Mouse (Mus musculus) liver, embryonic 11.5 days (tissue): Measurements from ENCODE around the gene Slc25a45. TPM values are rescaled to one million over a fixed set of nuclear protein-coding genes. Genes with fewer than 3 reads are reported as not detected.

Experiments
- ATAC-seq: fragments of 200-750 bp; cut with Nextera tagmentation; replicated peaks from 2 replicates; pipeline ENCODE4 v1.8.0; 2017; ENCODE audit warnings: moderate number of reproducible peaks, mild to moderate bottlenecking, moderate TSS enrichment, moderate library complexity; ENCODE audit not compliant: low FRiP score
- DNase-seq: peaks from one replicate; pipeline ENCODE4 v3.0.0-alpha.2; 2017; ENCODE audit warnings: low spot score
- H3K27ac ChIP-seq: fragments of 300-500 bp; sonication (generic); 2 replicates; pipeline ENCODE4 v1.5.1; 2014; ENCODE audit warnings: mild to moderate bottlenecking, low read depth, low read length, control low read depth
- H3K27me3 ChIP-seq: fragments of 300-500 bp; sonication (generic); replicated peaks from 2 replicates; pipeline ENCODE4 v1.6.1; 2014; ENCODE audit warnings: low read length, mixed read lengths; ENCODE audit not compliant: control insufficient read depth, insufficient read depth
- H3K36me3 ChIP-seq: fragments of 300-500 bp; sonication (generic); 2 replicates; pipeline ENCODE4 v1.6.1; 2014; ENCODE audit warnings: mild to moderate bottlenecking, low read length, moderate library complexity, mixed read lengths; ENCODE audit not compliant: control insufficient read depth, insufficient read depth
- H3K4me1 ChIP-seq: fragments of 300-500 bp; sonication (generic); replicated peaks from 2 replicates; pipeline ENCODE4 v1.6.1; 2014; ENCODE audit warnings: low read length, mixed read lengths; ENCODE audit not compliant: control insufficient read depth, insufficient read depth
- H3K4me2 ChIP-seq: fragments of 300-500 bp; sonication (generic); 2 replicates; pipeline ENCODE4 v1.6.1; 2014; ENCODE audit warnings: mild to moderate bottlenecking, control low read depth, moderate library complexity
- H3K4me3 ChIP-seq: fragments of 300-500 bp; sonication (generic); 2 replicates; pipeline ENCODE4 v1.5.1; 2014; ENCODE audit warnings: low read depth, low read length, control low read depth
- H3K9ac ChIP-seq: fragments of 300-500 bp; sonication (generic); 2 replicates; pipeline ENCODE4 v1.6.1; 2014; ENCODE audit warnings: low read depth, low read length, control low read depth
- H3K9me3 ChIP-seq: fragments of 300-500 bp; sonication (generic); 2 replicates; pipeline ENCODE4 v1.6.1; 2016; ENCODE audit warnings: low read length, inconsistent platforms, mixed read lengths; ENCODE audit not compliant: control insufficient read depth
- WGBS: fragments of 180-500 bp; shearing (Covaris S2); extraction: QIAGEN DNeasy Blood & Tissue Kit; methylation state at CpG from one replicate; pipeline ENCODE4 v1.1.7; 2014; 5-methylcytosine and 5-hydroxymethylcytosine counted together
- polyA plus RNA-seq: library from polyadenylated mRNA; unstranded; fragments of >200 nt; fragmentation: Nextera tagmentation; extraction: Ambion mirVana; gene quantifications from 2 replicates; pipeline ENCODE4 v1.2.1, GENCODE M21; 2014

Slc25a45 gene
- polyA plus RNA-seq, 1 experiment from 2014 or later: 8.2 TPM

- Histone ChIP-seq H3K27me3 (no peaks in the 10 kb centered on the region), H3K9ac (no peak overlapping the region), H3K4me1 (peaks cover 12% of the 10 kb centered on the region), H3K36me3 (peaks cover 12% of the 10 kb centered on the region), H3K4me3 (no peak overlapping the region), H3K9me3 (no peaks in the 10 kb centered on the region), H3K4me2 (no peak overlapping the region), H3K27ac (no peak overlapping the region)
- DNase-seq: no peak
- WGBS: 92% methylated on average over 12 of the region's 12 CpGs
- ATAC-seq: no peak
These were observed 14.1 kb downstream of the Slc25a45 start for GRCm38 (mm10) chr19:5891521-5892258.

DNA sequence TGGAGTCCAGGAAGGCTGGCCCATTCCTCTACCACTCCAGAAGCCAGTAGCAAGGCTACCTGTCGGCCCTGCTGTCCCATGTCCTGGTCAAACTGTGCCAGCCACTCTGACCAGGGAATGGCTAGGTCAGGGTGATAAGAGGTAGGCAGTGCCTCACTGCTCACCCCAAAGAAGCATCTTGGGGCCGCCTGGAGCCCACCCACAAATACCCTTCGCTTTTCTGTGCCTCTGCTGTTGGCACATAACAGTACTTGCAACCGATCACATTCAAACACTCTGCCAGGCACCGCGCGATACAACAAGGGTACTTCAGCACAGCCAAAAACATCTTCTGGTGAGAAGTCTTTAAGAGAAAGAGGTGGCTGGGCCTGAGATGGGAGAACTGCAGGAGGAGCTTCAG, 14.7 kb downstream of the Slc25a45 start:
- 93% methylated on average over 7 of the region's 7 CpGs for WGBS
- no peaks in the 10 kb centered on the region for H3K27me3 ChIP-seq
- no peaks in the 10 kb centered on the region for H3K9me3 ChIP-seq
- H3K4me3 ChIP-seq: no peak overlapping the region
- ATAC-seq (no peak), DNase-seq (no peak)
- H3K4me2 ChIP-seq: no peak overlapping the region; the same call in 1 of the 2 replicates
- H3K27ac ChIP-seq: no peak overlapping the region
- H3K36me3 ChIP-seq: peaks cover 16% of the 10 kb centered on the region
- H3K4me1 ChIP-seq: peaks cover 9% of the 10 kb centered on the region
- no peak overlapping the region for H3K9ac ChIP-seq

DNA sequence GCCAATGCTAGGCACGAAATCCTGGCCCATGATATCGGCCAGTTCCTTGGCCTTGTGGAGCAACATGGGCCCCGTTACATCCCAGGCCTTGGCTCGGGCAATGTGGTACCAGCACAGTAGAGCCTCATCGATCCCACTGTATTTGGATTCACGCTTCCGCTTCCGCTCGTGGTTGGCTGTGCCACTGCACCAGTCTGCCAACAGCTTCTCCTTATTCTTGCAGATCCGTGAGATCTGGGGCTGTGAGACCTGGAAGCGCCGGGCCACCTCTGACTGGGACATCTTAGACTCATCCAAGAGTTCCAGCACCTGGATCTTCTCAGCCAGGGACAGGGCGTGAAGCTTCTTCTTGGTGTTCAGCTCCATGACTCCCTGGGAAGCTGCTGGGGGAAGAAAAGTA, 15.1 kb downstream of the Slc25a45 start:
- Histone ChIP-seq H3K4me2 (peak overlapping the region; percentile 92), H3K4me1 (peaks cover 8% of the 10 kb centered on the region), H3K9me3 (no peaks in the 10 kb centered on the region), H3K9ac (no peak overlapping the region), H3K27ac (no peak overlapping the region), H3K27me3 (no peaks in the 10 kb centered on the region), H3K36me3 (peaks cover 17% of the 10 kb centered on the region), H3K4me3 (peak overlapping the region; percentile 66; the same call in 1 of the 2 replicates)
- no peak for DNase-seq
- 89% methylated on average over 13 of the region's 13 CpGs for WGBS
- ATAC-seq: no peak

DNA sequence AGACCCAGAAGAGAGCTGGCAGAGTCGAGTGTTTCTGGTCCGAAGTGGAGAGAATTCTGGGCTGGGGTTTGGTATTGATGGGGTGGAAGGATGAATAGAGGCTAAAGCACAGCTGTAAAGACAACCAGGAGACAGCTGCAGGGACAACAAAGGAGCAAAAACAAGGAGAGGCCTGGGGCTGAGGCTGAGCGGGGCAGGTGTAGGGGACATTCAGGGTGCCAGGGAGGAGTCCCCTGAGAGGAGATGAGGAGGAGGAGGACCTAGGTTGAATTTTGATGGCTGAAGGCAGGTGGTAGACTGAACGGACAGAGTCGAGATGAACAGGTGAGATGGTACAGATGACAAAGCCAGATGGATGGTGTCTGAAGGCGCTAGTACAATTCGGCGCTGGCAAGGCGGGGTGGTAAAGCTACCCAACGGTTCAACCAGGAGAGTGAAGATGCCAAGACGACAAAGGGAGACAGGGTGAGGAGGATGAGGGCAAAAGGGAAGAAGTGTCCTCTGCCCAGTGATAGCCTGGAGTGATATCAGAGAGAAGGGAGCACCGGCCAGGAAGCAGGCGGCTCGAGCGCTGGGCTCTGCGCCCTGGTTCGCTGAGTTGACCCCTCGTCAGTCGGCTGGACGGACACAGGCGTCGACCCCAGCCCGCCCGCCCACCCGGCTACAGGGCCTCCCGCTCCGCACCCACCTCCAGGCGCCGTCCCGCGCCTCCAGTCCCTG, 15.8 kb downstream of the Slc25a45 start:
- Histone ChIP-seq H3K9ac (peak overlapping the region; percentile 79), H3K36me3 (peaks cover 21% of the 10 kb centered on the region), H3K4me2 (peak overlapping the region; percentile 92), H3K27me3 (no peaks in the 10 kb centered on the region), H3K4me3 (peak overlapping the region; percentile 66), H3K4me1 (peaks cover 8% of the 10 kb centered on the region), H3K27ac (peak overlapping the region; percentile 63; the same call in 1 of the 2 replicates), H3K9me3 (no peaks in the 10 kb centered on the region)
- WGBS: 11% methylated on average over 31 of the region's 31 CpGs
- ATAC-seq (peak; percentile 56), DNase-seq (no peak)

DNA sequence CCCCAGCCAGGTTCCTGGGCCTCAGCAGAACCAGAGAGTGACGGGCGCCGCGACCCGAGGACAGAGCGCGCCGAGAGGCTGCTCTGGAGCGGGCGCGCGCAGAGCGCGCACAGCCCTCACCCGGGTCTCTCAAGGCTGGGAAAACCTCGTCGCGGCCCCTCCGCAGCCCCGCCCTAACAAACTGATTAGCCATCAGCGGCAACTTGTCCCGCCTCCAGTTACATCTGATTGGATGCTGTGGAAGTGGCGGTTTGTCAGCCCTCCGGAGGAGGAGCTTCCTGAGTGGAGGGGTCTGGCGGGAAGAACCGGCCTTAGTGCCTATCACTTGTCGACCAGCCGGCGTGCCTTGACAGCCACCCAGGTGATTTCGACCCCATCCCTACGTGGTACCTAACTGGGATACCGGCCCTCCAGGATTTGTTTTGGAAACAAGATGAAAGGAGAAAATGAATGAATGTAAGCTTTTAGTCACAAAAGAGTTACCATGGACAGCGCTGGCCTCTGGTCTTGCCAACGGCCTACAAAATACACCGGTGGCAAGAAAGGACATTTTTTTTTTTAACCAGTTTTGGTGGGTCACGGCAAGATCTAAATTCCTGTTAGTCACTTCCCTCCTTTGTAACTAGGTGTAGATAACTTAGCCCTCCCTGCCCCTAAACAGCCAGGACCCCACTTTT, 16.5 kb downstream of the Slc25a45 start, which contains the start of gene Tigd3:
Tigd3 (minus strand) TSS at position 148 of the 677 bp plus-strand sequence.
- Histone ChIP-seq H3K27ac (peak within 1 kb of the TSS; percentile 63; the same call in 1 of the 2 replicates), H3K27me3 (no peaks in the 10 kb centered on the region), H3K4me1 (peaks cover 8% of the 10 kb centered on the region), H3K4me2 (peak within 1 kb of the TSS; percentile 92), H3K36me3 (peaks cover 25% of the 10 kb centered on the region), H3K4me3 (peak within 1 kb of the TSS; percentile 66), H3K9ac (peak within 1 kb of the TSS; percentile 79), H3K9me3 (no peaks in the 10 kb centered on the region)
- DNase-seq (peak; percentile 94), ATAC-seq (peak; percentile 95)
- 3% methylated on average over 36 of the region's 36 CpGs for WGBS

DNA sequence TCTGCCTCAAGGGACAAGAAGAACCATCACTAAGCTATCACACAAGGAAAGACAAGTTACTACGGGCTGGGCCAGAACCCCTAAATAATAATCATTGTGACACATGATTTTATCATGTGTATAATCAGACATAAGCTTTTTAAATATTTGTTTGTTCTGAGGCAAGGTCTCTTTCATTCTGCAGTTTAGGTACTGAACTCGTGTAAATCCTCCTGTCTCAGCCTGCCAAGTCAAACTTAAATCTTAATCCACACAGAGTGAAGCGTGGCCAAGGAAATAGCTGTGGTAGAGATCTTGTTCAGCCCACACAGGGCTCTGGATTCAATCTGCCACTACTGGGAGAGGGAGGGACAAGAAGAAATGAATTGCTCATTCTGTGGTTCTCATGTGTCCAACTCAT, 29.7 kb downstream of the Slc25a45 start:
- Histone ChIP-seq H3K27ac (no peak overlapping the region; the same call in 1 of the 2 replicates), H3K4me2 (no peak overlapping the region), H3K9ac (no peak overlapping the region), H3K36me3 (peaks cover 43% of the 10 kb centered on the region), H3K9me3 (no peaks in the 10 kb centered on the region), H3K4me1 (peaks cover 21% of the 10 kb centered on the region), H3K27me3 (no peaks in the 10 kb centered on the region), H3K4me3 (no peak overlapping the region)
- no peak for DNase-seq
- no peak for ATAC-seq
- WGBS: 94% methylated on average over 3 of the region's 3 CpGs

GRCm38 (mm10) chr19:5910221-5910620, 32.6 kb downstream of the Slc25a45 start:
- WGBS: 61% methylated on average over 6 of the region's 6 CpGs
- peaks cover 14% of the 10 kb centered on the region for H3K36me3 ChIP-seq
- H3K9me3 ChIP-seq: no peaks in the 10 kb centered on the region
- ATAC-seq: no peak
- H3K9ac ChIP-seq: no peak overlapping the region
- no peak for DNase-seq
- H3K4me3 ChIP-seq: peak overlapping the region; percentile 98
- H3K4me1 ChIP-seq: peaks cover 34% of the 10 kb centered on the region
- H3K4me2 ChIP-seq: peak overlapping the region; percentile 69
- no peaks in the 10 kb centered on the region for H3K27me3 ChIP-seq
- H3K27ac ChIP-seq: no peak overlapping the region

DNA sequence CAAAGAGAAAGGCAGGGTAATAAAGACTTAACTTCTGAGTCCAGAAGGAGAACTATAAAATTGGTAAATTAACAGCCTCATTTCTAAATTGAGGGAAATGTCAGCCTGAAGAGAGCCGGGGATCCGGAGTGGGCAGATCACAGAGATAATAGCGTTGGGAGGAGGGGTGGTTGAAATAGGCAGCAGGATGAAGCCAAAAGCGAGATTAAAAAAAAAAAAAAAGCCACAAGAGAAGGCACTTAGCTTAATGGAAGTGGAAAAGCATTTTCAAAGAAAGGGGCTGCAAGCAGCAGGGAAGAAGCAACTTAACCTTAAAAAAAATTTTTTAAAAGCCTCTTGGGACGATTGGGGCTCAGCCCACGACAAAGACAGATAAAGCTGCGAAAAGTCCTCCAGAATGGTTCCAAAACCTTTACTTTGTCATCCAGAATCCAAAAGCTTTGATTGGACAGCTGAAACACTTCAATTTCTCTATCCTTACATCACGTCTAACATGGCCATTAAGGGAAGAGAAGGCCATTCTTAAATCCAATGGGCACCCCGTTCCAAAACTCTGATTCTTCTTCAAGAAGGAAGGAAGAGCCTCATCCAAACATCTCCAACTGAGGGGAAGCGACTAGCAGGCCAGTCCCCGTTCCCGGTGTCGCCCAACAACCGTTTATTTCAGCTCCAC, 34.0 kb downstream of the Slc25a45 start:
- Histone ChIP-seq H3K27me3 (no peaks in the 10 kb centered on the region), H3K9me3 (no peaks in the 10 kb centered on the region), H3K4me3 (peak overlapping the region; percentile 98), H3K27ac (peak overlapping the region; percentile 73; the same call in 1 of the 2 replicates), H3K36me3 (peaks cover 4% of the 10 kb centered on the region; the same call in 1 of the 2 replicates), H3K9ac (peak overlapping the region; percentile 94), H3K4me2 (peak overlapping the region; percentile 69), H3K4me1 (peaks cover 34% of the 10 kb centered on the region)
- WGBS: 4% methylated on average over 14 of the region's 14 CpGs
- DNase-seq (no peak), ATAC-seq (no peak)
